Mouse (Mus musculus) testis, adult 2 months (tissue): ENCODE results near the gene Phykpl.

Experiments used
- CTCF ChIP-seq: fragments of 200-500 bp; IDR thresholded peaks from 2 replicates; pipeline ENCODE4 v1.5.1; 2012; ENCODE audit warnings: low read depth, mild to moderate bottlenecking, inconsistent platforms, low read length, moderate library complexity; ENCODE audit not compliant: control insufficient read depth, insufficient read depth, insufficient replicate concordance
- POLR2A ChIP-seq: fragments of 200-500 bp; IDR thresholded peaks from 2 replicates; pipeline ENCODE4 v1.6.1; 2012; ENCODE audit warnings: low read depth, mild to moderate bottlenecking, inconsistent platforms, low read length, moderate library complexity; ENCODE audit not compliant: control insufficient read depth

- TF ChIP-seq CTCF = no peak
- no peak for TF ChIP-seq POLR2A
Observed at GRCm38 (mm10) chr11:51579024-51579423, 5.5 kb upstream of the Phykpl start.
